In the genomic region with DNA sequence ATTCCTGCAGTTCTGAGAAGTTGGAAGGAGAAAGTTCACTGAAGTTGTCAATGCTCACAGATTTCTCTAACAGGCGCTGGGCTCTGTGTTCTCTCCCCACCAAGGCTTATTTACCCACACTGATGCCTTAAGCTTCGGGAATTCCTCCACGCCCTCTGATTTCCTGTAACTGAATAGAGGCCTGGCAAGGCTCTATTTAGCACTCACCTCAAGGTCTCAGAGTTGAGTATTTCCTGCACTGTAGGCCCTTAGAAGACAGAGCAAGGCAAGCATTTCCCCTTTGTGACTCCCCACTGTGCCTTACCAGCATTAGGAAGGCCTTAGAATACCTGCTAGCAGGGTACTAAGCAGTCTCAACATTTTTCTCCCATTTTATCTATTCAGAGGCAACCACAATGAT, we compare ENCODE assay signal across 12 mouse cellular contexts. TPM values are rescaled to one million over a fixed set of nuclear protein-coding genes. Genes with fewer than 3 reads are reported as not detected.
A peak's percentile ranks its signal among the peaks of the same experiment; 100 is the strongest.
DNase-seq lines count a peak whose midpoint lies in the region; ATAC-seq and TF ChIP-seq lines count a peak whose summit lies in the region.
"Had no signal": no experiment of that assay in that cellular context is flagged by ENCODE, and none has a peak within 500 bp of the region (broad histone marks: within the 10 kb centered on the region; RNA-seq: fewer than 3 reads in every experiment).

No protein-coding gene starts in this region.

- no peaks in the 10 kb centered on the region for H3K9me3 ChIP-seq in intestine, postnatal 0 days (ENCODE audit: control insufficient read depth)
- H3K9me3 ChIP-seq in intestine, embryonic 16.5 days (ENCODE audit: control insufficient read depth, low read length): no peaks in the 10 kb centered on the region
- H3K9me3 ChIP-seq in lung, embryonic 16.5 days (ENCODE audit: control insufficient read depth, low read length): no peaks in the 10 kb centered on the region
- H3K9me3 ChIP-seq in stomach, postnatal 0 days (ENCODE audit: control insufficient read depth, low read length): no peaks in the 10 kb centered on the region
- H3K9me3 ChIP-seq: hindbrain, embryonic 10.5 days; limb, embryonic 15.5 days; midbrain, embryonic 12.5 days; neural tube, embryonic 15.5 days had no signal

- TF ChIP-seq EP300 in stomach, postnatal 0 days (optimal IDR thresholded peaks at IDR 0.05): no peak

- H3K4me3 ChIP-seq in intestine, postnatal 0 days (ENCODE audit: low read depth, low read length): no peak overlapping the region
- H3K4me3 ChIP-seq in intestine, embryonic 16.5 days (ENCODE audit: low read length): no peak overlapping the region
- H3K4me3 ChIP-seq in lung, embryonic 16.5 days (ENCODE audit: low read length): no peak overlapping the region
- no peak overlapping the region for H3K4me3 ChIP-seq in brown adipose tissue, adult 24 weeks (ENCODE audit: insufficient read depth, low read depth, low read length)
- no peak overlapping the region for H3K4me3 ChIP-seq in stomach, postnatal 0 days (ENCODE audit: low read depth, low read length)
- H3K4me3 ChIP-seq: hindbrain, embryonic 10.5 days; limb, embryonic 15.5 days; midbrain, embryonic 12.5 days; neural tube, embryonic 15.5 days had no signal

- H3K4me2 ChIP-seq in intestine, postnatal 0 days (replicated peaks; ENCODE audit: low read depth): no peak overlapping the region
- H3K4me2 ChIP-seq in intestine, embryonic 16.5 days (ENCODE audit: low read depth, low read length): no peak overlapping the region
- no peak overlapping the region for H3K4me2 ChIP-seq in lung, embryonic 16.5 days (ENCODE audit: low read depth, low read length)
- no peak overlapping the region for H3K4me2 ChIP-seq in stomach, postnatal 0 days (replicated peaks; ENCODE audit: low read depth)
- H3K4me2 ChIP-seq: limb, embryonic 15.5 days; midbrain, embryonic 12.5 days; neural tube, embryonic 15.5 days had no signal

- DNase-seq in lung, postnatal 4 days: no peak
- DNase-seq in stomach, postnatal 0 days (ENCODE audit: low spot score): peak; percentile 54
- DNase-seq in adrenal gland, adult (ENCODE audit: inconsistent age in 2 of 2, low spot score in 1 of 2): no peak
- DNase-seq: cerebellum, adult 2 months had no signal

- no peaks in the 10 kb centered on the region for H3K36me3 ChIP-seq in intestine, postnatal 0 days (ENCODE audit: control insufficient read depth, insufficient read depth)
- H3K36me3 ChIP-seq in intestine, embryonic 16.5 days (ENCODE audit: control insufficient read depth, insufficient read depth, low read length): no peaks in the 10 kb centered on the region
- no peaks in the 10 kb centered on the region for H3K36me3 ChIP-seq in lung, embryonic 16.5 days (ENCODE audit: control insufficient read depth, insufficient read depth, low read length)
- H3K36me3 ChIP-seq in stomach, postnatal 0 days (ENCODE audit: control insufficient read depth, insufficient read depth, low read length): no peaks in the 10 kb centered on the region
- H3K36me3 ChIP-seq: hindbrain, embryonic 10.5 days; limb, embryonic 15.5 days; midbrain, embryonic 12.5 days; neural tube, embryonic 15.5 days had no signal

- H3K27ac ChIP-seq in intestine, postnatal 0 days (ENCODE audit: low read depth, low read length): peak overlapping the region; percentile 21; the same call in 1 of the 2 replicates
- no peak overlapping the region for H3K27ac ChIP-seq in intestine, embryonic 16.5 days (ENCODE audit: low read length)
- peak overlapping the region; percentile 66 for H3K27ac ChIP-seq in lung, embryonic 16.5 days (ENCODE audit: low read length)
- peak overlapping the region; percentile 53 for H3K27ac ChIP-seq in brown adipose tissue, adult 24 weeks (replicated peaks; ENCODE audit: low read depth, low read length)
- H3K27ac ChIP-seq in stomach, postnatal 0 days (replicated peaks): peak overlapping the region; percentile 67
- H3K27ac ChIP-seq: hindbrain, embryonic 10.5 days; limb, embryonic 15.5 days; midbrain, embryonic 12.5 days; neural tube, embryonic 15.5 days had no signal

- no peak for TF ChIP-seq CTCF in intestine, postnatal 0 days (IDR thresholded peaks at IDR 0.05; ENCODE audit: low read depth)
- no peak for TF ChIP-seq CTCF in stomach, postnatal 0 days (IDR thresholded peaks at IDR 0.05; ENCODE audit: low read depth)

- ATAC-seq in intestine, postnatal 0 days: no peak
- ATAC-seq in intestine, embryonic 16.5 days: no peak
- no peak for ATAC-seq in lung, embryonic 16.5 days (ENCODE audit: low read depth)
- ATAC-seq in stomach, postnatal 0 days (ENCODE audit: low FRiP score, low TSS enrichment): no peak

- no peak overlapping the region for H3K9ac ChIP-seq in intestine, postnatal 0 days (ENCODE audit: low read depth, low read length)
- no peak overlapping the region for H3K9ac ChIP-seq in intestine, embryonic 16.5 days (ENCODE audit: low read depth, low read length)
- H3K9ac ChIP-seq in lung, embryonic 16.5 days (ENCODE audit: low read length): no peak overlapping the region
- H3K9ac ChIP-seq in stomach, postnatal 0 days (ENCODE audit: low read length): no peak overlapping the region
- H3K9ac ChIP-seq: limb, embryonic 15.5 days; midbrain, embryonic 12.5 days; neural tube, embryonic 15.5 days had no signal

- no peaks in the 10 kb centered on the region for H3K27me3 ChIP-seq in intestine, postnatal 0 days (replicated peaks; ENCODE audit: control insufficient read depth, insufficient read depth, low read length)
- H3K27me3 ChIP-seq in intestine, embryonic 16.5 days (replicated peaks; ENCODE audit: control insufficient read depth, insufficient read depth, low read length): no peaks in the 10 kb centered on the region
- no peaks in the 10 kb centered on the region for H3K27me3 ChIP-seq in lung, embryonic 16.5 days (ENCODE audit: control insufficient read depth, insufficient read depth, low read depth, low read length)
- H3K27me3 ChIP-seq in stomach, postnatal 0 days (ENCODE audit: control insufficient read depth, insufficient read depth, low read length): no peaks in the 10 kb centered on the region
- H3K27me3 ChIP-seq: limb, embryonic 15.5 days; neural tube, embryonic 15.5 days had no signal

- 29% methylated on average over 3 of the region's 3 CpGs for WGBS in intestine, postnatal 0 days
- 37% methylated on average over 3 of the region's 3 CpGs for WGBS in intestine, embryonic 16.5 days
- WGBS in lung, embryonic 16.5 days: 38% methylated on average over 3 of the region's 3 CpGs
- WGBS in stomach, postnatal 0 days: 25% methylated on average over 3 of the region's 3 CpGs

- 0 out of 2 replicates have a peak, but pooled peaks cover 3% of the 10 kb centered on the region for H3K4me1 ChIP-seq in intestine, postnatal 0 days (replicated peaks; ENCODE audit: control insufficient read depth, insufficient read depth, low read length)
- peaks cover 12% of the 10 kb centered on the region for H3K4me1 ChIP-seq in intestine, embryonic 16.5 days (ENCODE audit: control insufficient read depth, insufficient read depth, low read length)
- H3K4me1 ChIP-seq in lung, embryonic 16.5 days (replicated peaks; ENCODE audit: control insufficient read depth, insufficient read depth, low read length): peaks cover 24% of the 10 kb centered on the region
- peaks cover 13% of the 10 kb centered on the region for H3K4me1 ChIP-seq in brown adipose tissue, adult 24 weeks (ENCODE audit: control insufficient read depth, insufficient read depth, insufficient read length, low read length)
- no peaks in the 10 kb centered on the region for H3K4me1 ChIP-seq in stomach, postnatal 0 days (replicated peaks; ENCODE audit: control insufficient read depth, insufficient read depth)

RNA-seq across cellular contexts. Expression of gene Arl6ip5, which starts 2.1 kb away (rescaled TPM):
- polyA plus RNA-seq in intestine, postnatal 0 days (2015; fragmentation: Nextera tagmentation; extraction: Ambion mirVana): 71.4 and 73.4 TPM in 2 replicates
- polyA plus RNA-seq in intestine, embryonic 16.5 days (2015; fragmentation: Nextera tagmentation; extraction: Ambion mirVana): 76.4 TPM in 2 replicates
- polyA plus RNA-seq in lung, embryonic 16.5 days (2015; fragmentation: Nextera tagmentation; extraction: Ambion mirVana): 68.2 and 72.8 TPM in 2 replicates
- 45.7 and 56.8 TPM in 2 replicates for polyA plus RNA-seq in brown adipose tissue, adult 24 weeks (2012; ENCODE audit: insufficient read depth, insufficient read length, missing spikeins)
- 69.0 and 71.2 TPM in 2 replicates for polyA plus RNA-seq in stomach, postnatal 0 days (2015; fragmentation: Nextera tagmentation; extraction: Ambion mirVana)

RNA-seq across cellular contexts. Expression of gene Uba3, which starts 3.0 kb away (rescaled TPM):
- polyA plus RNA-seq in intestine, postnatal 0 days (2015; fragmentation: Nextera tagmentation; extraction: Ambion mirVana): 28.4 and 28.5 TPM in 2 replicates
- polyA plus RNA-seq in intestine, embryonic 16.5 days (2015; fragmentation: Nextera tagmentation; extraction: Ambion mirVana): 50.0 and 53.7 TPM in 2 replicates
- polyA plus RNA-seq in lung, embryonic 16.5 days (2015; fragmentation: Nextera tagmentation; extraction: Ambion mirVana): 70.9 and 76.0 TPM in 2 replicates
- 79.5 and 89.8 TPM in 2 replicates for polyA plus RNA-seq in brown adipose tissue, adult 24 weeks (2012; ENCODE audit: insufficient read depth, insufficient read length, missing spikeins)
- 33.3 and 33.7 TPM in 2 replicates for polyA plus RNA-seq in stomach, postnatal 0 days (2015; fragmentation: Nextera tagmentation; extraction: Ambion mirVana)

RNA-seq across cellular contexts. Expression of gene Tmf1, which starts 29.5 kb away (rescaled TPM):
- 42.1 and 46.0 TPM in 2 replicates for polyA plus RNA-seq in intestine, postnatal 0 days (2015; fragmentation: Nextera tagmentation; extraction: Ambion mirVana)
- 23.3 and 26.0 TPM in 2 replicates for polyA plus RNA-seq in intestine, embryonic 16.5 days (2015; fragmentation: Nextera tagmentation; extraction: Ambion mirVana)
- polyA plus RNA-seq in lung, embryonic 16.5 days (2015; fragmentation: Nextera tagmentation; extraction: Ambion mirVana): 30.8 and 36.9 TPM in 2 replicates
- 16.7 and 30.3 TPM in 2 replicates for polyA plus RNA-seq in brown adipose tissue, adult 24 weeks (2012; ENCODE audit: insufficient read depth, insufficient read length, missing spikeins)
- 27.4 and 34.3 TPM in 2 replicates for polyA plus RNA-seq in stomach, postnatal 0 days (2015; fragmentation: Nextera tagmentation; extraction: Ambion mirVana)

RNA-seq across cellular contexts. Expression of gene Lmod3, which starts 44.2 kb away (rescaled TPM):
- polyA plus RNA-seq in intestine, postnatal 0 days (2015; fragmentation: Nextera tagmentation; extraction: Ambion mirVana): 0.08 and 0.13 TPM in 2 replicates
- 0.06 and 0.12 TPM in 2 replicates for polyA plus RNA-seq in intestine, embryonic 16.5 days (2015; fragmentation: Nextera tagmentation; extraction: Ambion mirVana)
- polyA plus RNA-seq in lung, embryonic 16.5 days (2015; fragmentation: Nextera tagmentation; extraction: Ambion mirVana): 0.69 and 1.3 TPM in 2 replicates
- polyA plus RNA-seq in brown adipose tissue, adult 24 weeks (2012; ENCODE audit: insufficient read depth, insufficient read length, missing spikeins): 1.9 and 4.4 TPM in 2 replicates
- polyA plus RNA-seq in stomach, postnatal 0 days (2015; fragmentation: Nextera tagmentation; extraction: Ambion mirVana): 0.16 and 0.27 TPM in 2 replicates
- polyA plus RNA-seq: hindbrain, embryonic 10.5 days; midbrain, embryonic 12.5 days had no signal

RNA-seq across cellular contexts. Expression of gene Eogt, which starts 59.4 kb away (rescaled TPM):
- 4.3 and 4.5 TPM in 2 replicates for polyA plus RNA-seq in intestine, postnatal 0 days (2015; fragmentation: Nextera tagmentation; extraction: Ambion mirVana)
- 6.7 and 7.4 TPM in 2 replicates for polyA plus RNA-seq in intestine, embryonic 16.5 days (2015; fragmentation: Nextera tagmentation; extraction: Ambion mirVana)
- polyA plus RNA-seq in lung, embryonic 16.5 days (2015; fragmentation: Nextera tagmentation; extraction: Ambion mirVana): 25.8 and 27.8 TPM in 2 replicates
- 5.2 and 6.3 TPM in 2 replicates for polyA plus RNA-seq in brown adipose tissue, adult 24 weeks (2012; ENCODE audit: insufficient read depth, insufficient read length, missing spikeins)
- polyA plus RNA-seq in stomach, postnatal 0 days (2015; fragmentation: Nextera tagmentation; extraction: Ambion mirVana): 5.0 and 5.1 TPM in 2 replicates
